Mouse (Mus musculus) erythroblast, embryonic 14.5 days (primary cell): ENCODE data around the gene Tsc2. TPM values are rescaled to one million over a fixed set of nuclear protein-coding genes. Genes with fewer than 3 reads are reported as not detected.
A peak's percentile ranks its signal among the peaks of the same experiment; 100 is the strongest.
"Not testable (repeated sequence)": the region's sequence is repeated elsewhere in the genome, so short reads cannot be mapped to it uniquely, and the experiment has no call there.

ENCODE experiments used
- H3K27me3 ChIP-seq: 2 replicates; pipeline ENCODE4 v1.6.1; 2012; ENCODE audit warnings: inconsistent platforms; ENCODE audit not compliant: control insufficient read depth
- H3K36me3 ChIP-seq: 2 replicates; pipeline ENCODE4 v1.6.1; 2012; ENCODE audit warnings: mild to moderate bottlenecking, inconsistent platforms; ENCODE audit not compliant: control insufficient read depth
- H3K4me1 ChIP-seq: 2 replicates; pipeline ENCODE4 v1.6.1; 2012; ENCODE audit warnings: inconsistent platforms; ENCODE audit not compliant: control insufficient read depth
- H3K4me3 ChIP-seq: replicated peaks from 2 replicates; pipeline ENCODE3; 2012; ENCODE audit warnings: moderate library complexity, mild to moderate bottlenecking, inconsistent platforms
- H3K9me3 ChIP-seq: 2 replicates; pipeline ENCODE4 v1.6.1; 2012; ENCODE audit warnings: low read length, inconsistent platforms, mixed read lengths; ENCODE audit not compliant: control insufficient read depth
- GATA1 ChIP-seq: IDR thresholded peaks from 2 replicates; pipeline ENCODE4 v1.6.1; 2012; ENCODE audit warnings: low read length, inconsistent platforms, mixed read lengths
- TAL1 ChIP-seq: IDR thresholded peaks from 3 replicates; pipeline ENCODE4 v1.6.1; 2012; ENCODE audit warnings: low read length, inconsistent platforms, mixed read lengths
- polyA plus RNA-seq: library from polyadenylated mRNA; stranded (reverse); fragments of >175 nt; gene quantifications from 2 replicates; pipeline ENCODE4 v1.2.3, GENCODE M21; 2012

Gene Tsc2
- polyA plus RNA-seq, 1 experiment, result 4.0 TPM

DNA sequence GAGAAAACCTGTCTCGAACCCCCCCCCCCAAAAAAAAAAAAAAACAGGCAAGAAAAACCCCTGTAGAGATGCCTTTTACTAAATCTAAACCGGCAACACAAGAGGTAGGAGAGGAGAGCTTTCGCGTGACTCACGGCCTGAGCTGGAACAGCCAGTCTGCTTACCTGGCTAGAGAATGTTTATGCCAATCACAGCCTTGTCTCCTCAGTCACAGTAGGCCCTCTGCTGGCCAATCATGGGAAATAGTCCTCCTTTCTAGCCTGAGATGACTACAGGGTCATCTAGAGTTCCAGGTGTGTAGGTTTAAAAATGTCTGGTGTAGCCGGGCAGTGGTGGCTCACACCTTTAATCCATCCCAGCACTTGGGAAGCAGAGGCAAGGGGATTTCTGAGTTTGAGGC is 35.0 kb upstream of the Tsc2 start:
- Histone ChIP-seq H3K36me3 (peaks cover 7% of the 10 kb centered on the region), H3K4me3 (no peak overlapping the region), H3K4me1 (peaks cover 44% of the 10 kb centered on the region), H3K27me3 (peaks cover 2% of the 10 kb centered on the region; the same call in 1 of the 2 replicates), H3K9me3 (no peaks in the 10 kb centered on the region)
- TF ChIP-seq TAL1 (no peak), GATA1 (no peak)

DNA sequence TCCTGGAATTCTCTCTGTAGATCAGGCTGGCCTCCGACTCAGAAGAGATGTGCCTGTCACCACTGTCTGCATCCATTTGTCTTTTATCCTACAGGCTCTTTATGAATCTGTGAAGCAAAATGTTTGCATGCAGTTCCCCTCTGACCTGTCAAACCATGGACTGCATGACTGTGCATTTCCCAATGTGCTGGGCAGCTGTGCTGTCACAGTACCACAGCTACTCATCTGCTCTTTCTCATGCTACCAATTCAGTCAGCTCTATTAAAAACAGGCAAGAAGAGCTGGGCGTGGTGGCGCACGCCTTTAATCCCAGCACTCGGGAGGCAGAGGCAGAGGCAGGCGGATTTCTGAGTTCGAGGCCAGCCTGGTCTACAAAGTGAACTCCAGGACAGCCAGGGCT is 34.6 kb upstream of the Tsc2 start:
- not testable (repeated sequence) for H3K36me3 ChIP-seq, H3K4me3 ChIP-seq, H3K27me3 ChIP-seq, H3K9me3 ChIP-seq
- peaks cover 40% of the 10 kb centered on the region for H3K4me1 ChIP-seq

DNA sequence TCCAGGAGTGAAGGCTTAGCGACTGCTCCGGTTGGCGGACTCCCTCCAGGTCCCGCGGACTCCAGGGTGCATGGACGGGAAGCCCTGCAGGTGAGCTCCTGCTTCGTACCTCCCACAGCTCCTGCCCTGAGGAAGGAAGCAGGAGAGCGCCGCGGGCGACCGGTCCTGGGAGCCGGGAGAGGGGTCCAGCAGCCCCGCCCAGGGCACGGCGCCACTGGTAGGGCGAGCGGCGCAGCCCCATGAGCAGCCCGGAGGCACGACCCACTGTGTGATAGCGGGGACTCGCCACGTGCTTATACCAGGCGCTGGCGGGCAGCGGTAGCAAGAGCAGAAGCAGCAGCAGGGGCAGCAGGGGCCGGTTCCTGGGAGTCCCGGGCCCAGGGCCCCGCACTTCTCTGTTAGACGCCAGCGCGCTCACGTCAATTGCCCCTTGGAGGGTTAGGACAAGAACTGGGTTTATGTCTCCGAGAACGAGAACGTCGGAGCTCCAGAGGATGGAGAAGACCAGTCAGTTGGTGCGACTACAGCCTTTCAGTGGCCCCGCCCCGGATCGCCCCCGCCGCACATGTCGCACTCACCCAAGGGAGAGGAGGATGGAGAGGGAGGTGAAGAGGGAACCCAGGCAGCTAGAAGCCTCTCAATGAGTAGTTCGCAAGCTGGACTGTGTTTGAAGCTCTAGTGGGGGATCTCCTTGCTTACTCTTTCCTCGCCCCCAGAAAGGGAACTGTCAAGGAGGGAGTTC is 25.8 kb upstream of the Tsc2 start, which contains the start of gene Npw:
Gene Npw (minus strand): TSS at position 441 of the 742 bp plus-strand sequence.
- H3K27me3 ChIP-seq, result peaks cover 53% of the 10 kb centered on the region
- no peaks in the 10 kb centered on the region for H3K36me3 ChIP-seq
- TF ChIP-seq GATA1 (no peak), TAL1 (no peak)
- no peaks in the 10 kb centered on the region for H3K9me3 ChIP-seq
- peaks cover 9% of the 10 kb centered on the region for H3K4me1 ChIP-seq
- H3K4me3 ChIP-seq, result no peak within 1 kb of the TSS

DNA sequence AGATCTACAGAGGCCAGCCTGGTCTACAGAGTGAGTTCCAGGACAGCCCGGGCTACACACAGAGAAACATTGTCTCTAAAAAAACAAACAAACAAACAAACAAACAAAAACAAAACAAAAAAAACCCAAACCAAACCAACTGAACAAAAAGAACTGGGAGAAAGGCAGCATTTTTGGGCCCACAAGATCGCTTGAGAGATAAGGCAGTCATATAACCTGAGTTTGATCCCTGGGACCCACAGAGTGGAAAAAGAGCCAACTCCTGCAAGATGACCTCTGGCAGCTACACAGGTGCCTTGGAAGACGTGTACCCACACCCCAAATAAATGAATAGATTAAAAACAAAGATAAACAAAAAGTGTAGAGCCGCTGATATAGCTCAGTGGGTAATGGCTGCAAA is 22.5 kb upstream of the Tsc2 start:
- peaks cover 78% of the 10 kb centered on the region for H3K27me3 ChIP-seq
- H3K9me3 ChIP-seq, result no peaks in the 10 kb centered on the region
- TF ChIP-seq TAL1, result no peak
- TF ChIP-seq GATA1, result peak; percentile 79
- no peaks in the 10 kb centered on the region for H3K36me3 ChIP-seq
- no peak overlapping the region for H3K4me3 ChIP-seq
- peaks cover 11% of the 10 kb centered on the region for H3K4me1 ChIP-seq

DNA sequence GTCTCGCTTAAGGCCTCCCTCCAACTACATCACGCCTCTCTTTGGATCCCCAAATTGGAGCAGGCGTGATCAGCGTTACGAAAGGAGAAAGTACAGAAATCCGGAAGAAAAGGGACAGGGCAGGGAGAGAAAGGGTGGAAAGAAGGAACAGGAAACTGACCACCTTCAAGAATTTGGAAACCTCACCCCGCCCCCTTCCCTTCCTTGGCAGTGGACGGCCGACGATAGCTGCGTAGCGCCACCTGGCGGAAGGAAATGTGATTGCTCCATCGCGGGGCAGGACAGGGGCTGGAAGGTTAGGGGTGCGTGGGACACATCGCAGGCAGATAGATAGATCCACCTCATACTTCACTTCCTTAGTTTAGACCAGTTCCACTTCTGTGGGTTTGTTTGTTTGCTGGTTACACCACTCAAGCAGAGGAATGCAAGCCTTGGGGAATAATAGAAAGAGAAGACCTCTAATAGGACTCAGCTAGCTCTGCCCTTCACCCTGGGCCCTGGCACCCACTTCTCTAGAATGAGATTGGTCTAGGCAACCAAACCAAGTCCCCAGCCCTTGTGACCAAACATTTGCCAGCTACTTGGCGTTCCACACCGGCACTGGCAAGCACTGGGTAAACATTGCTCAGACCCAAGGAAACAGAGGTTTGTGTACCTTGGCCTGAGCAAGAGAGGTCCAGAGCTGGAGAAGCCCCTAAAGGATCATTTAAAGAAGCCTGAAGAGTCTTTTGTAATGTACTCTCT is 21.7 kb upstream of the Tsc2 start:
- Histone ChIP-seq H3K4me1 (peaks cover 18% of the 10 kb centered on the region), H3K27me3 (peaks cover 79% of the 10 kb centered on the region), H3K9me3 (no peaks in the 10 kb centered on the region), H3K36me3 (no peaks in the 10 kb centered on the region), H3K4me3 (no peak overlapping the region)
- TF ChIP-seq TAL1 (no peak), GATA1 (no peak)

DNA sequence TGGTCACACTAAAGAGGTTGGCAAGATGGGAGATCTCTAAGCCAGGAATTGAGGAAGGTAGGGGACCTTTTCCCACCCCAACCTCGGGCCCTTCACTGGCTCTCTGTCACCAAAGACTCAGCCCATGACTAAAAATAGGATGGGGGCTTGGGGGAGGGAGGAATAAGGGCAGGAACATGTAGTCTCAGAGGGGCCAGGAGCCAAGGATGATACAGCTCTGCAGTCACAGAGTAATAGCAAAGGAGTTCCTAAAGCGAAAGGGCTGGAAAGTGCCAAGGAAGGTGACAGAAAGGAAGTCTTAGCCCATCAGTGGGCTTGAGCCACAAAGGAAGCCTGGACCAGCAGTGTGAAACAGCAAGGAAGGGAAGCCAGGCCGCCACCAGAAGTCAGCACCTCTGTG is 19.4 kb upstream of the Tsc2 start:
- Histone ChIP-seq H3K4me1 (peaks cover 20% of the 10 kb centered on the region), H3K9me3 (no peaks in the 10 kb centered on the region), H3K4me3 (no peak overlapping the region), H3K36me3 (no peaks in the 10 kb centered on the region), H3K27me3 (peaks cover 73% of the 10 kb centered on the region)
- TF ChIP-seq TAL1 (no peak), GATA1 (no peak)

DNA sequence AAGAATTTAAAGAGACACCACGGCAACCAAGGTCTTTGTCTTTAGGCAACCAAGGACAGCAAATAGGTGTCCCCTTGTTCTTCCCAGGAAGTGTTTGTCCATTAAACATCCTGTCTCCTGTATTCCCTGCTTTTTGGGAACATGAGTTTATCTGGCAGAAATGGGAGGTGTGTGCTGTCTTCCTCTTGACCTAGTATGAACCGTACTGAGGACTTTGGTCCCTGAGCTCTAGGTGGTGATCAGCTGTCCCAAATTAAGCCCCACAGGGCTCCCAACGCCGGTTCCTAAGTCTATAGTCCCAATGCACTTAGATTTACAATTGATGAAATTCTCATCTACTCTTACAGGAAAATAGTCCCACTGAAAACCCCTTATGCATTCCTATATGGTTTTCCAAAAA is 18.3 kb upstream of the Tsc2 start:
- TF ChIP-seq TAL1, result no peak
- TF ChIP-seq GATA1, result no peak
- Histone ChIP-seq H3K27me3 (peaks cover 64% of the 10 kb centered on the region), H3K9me3 (no peaks in the 10 kb centered on the region), H3K36me3 (no peaks in the 10 kb centered on the region), H3K4me3 (no peak overlapping the region), H3K4me1 (peaks cover 20% of the 10 kb centered on the region)

DNA sequence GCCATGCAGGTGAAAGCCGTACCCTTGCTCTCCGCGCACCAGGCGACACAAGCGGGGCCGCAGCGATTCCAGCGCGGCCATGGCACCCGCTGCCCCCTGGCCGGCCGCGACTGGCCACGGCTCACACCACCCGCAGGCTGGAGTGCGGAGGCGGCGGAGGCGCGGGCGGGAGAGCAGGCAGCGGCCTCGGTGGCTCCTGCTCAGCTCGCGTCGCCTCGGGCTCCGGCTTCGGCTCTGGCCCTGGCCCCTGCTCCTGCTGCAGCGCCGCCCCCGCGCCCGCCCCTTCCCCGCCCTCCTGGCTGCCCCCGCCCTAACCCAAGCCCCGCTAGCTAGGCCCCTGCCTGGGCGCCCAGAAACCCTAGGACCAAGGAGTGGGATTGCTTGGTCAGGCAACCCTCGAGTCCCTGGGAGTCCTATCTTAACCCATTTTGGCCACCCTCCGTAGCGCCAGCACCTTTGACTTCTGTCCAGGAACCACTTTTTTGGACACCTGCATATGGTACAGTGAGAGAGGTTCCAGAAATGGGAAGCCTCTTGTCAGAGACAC is 17.7 kb upstream of the Tsc2 start, which contains the start of gene Slc9a3r2:
Gene Slc9a3r2 (minus strand): TSS at position 258 of the 547 bp plus-strand sequence.
- Histone ChIP-seq H3K9me3 (no peaks in the 10 kb centered on the region), H3K4me3 (peak within 1 kb of the TSS; percentile 55), H3K36me3 (no peaks in the 10 kb centered on the region), H3K27me3 (peaks cover 64% of the 10 kb centered on the region), H3K4me1 (peaks cover 20% of the 10 kb centered on the region)
- TF ChIP-seq TAL1, result no peak
- no peak for TF ChIP-seq GATA1

DNA sequence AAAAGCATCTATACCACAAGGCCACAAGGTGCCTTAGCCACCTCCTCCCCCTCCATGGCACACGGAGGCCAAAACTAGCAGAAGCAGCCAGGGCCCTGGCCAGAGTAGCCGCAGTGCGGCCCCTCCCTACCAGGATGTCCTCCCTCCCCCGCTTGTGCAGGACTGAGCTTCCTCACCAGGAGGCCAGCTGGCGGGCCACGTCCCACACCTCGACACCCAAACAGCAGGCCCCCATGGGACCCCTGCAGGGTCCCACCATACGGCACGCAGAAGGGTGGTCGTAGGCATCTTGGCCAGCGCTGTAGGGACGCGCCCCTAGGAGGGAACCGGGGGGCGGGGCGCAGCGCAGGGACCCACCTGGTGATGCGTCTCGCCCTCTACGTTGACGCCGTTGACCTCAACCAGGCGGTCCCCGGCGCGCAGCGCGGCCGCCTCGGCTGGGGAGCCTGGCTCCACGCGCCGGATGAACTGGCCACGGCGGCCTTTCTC is 17.2 kb upstream of the Tsc2 start:
- H3K9me3 ChIP-seq, result no peaks in the 10 kb centered on the region
- no peaks in the 10 kb centered on the region for H3K36me3 ChIP-seq
- peak overlapping the region; percentile 55 for H3K4me3 ChIP-seq
- H3K4me1 ChIP-seq, result peaks cover 26% of the 10 kb centered on the region
- peaks cover 64% of the 10 kb centered on the region for H3K27me3 ChIP-seq
- TF ChIP-seq GATA1 (no peak), TAL1 (no peak)
